Mouse (Mus musculus): Measurements from ENCODE around the gene Psma3.

DNA sequence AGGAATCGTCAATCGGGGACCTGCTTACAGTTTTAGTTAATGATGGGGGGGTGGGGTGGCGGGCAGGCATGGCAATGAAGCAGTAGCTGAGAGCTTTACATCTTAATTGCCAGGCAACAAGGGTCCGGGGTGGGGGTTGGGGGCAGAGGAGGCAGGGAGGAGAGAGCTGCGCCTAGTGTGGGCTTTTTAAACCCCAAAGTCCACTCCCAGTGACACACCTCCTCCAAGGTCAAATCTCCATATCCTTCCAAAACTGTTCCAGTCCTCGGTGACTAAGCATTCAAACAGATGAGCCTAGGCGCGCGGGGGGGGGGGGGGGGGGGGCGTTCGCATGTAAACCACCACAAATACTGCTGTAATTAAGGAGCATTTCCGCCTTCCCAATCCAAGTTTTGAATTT lies 37.3 kb upstream of the Psma3 start:
- TF ChIP-seq POLR2A (IDR thresholded peaks at IDR 0.05; ENCODE audit: borderline replicate concordance, extremely low read depth, low read depth, low read length) (no peak), CTCF (IDR thresholded peaks at IDR 0.05; ENCODE audit: insufficient read depth, low read length) (no peak)
